Mouse (Mus musculus) hindbrain, embryonic 10.5 days (tissue): ENCODE data around the gene Metrnl. TPM values are rescaled to one million over a fixed set of nuclear protein-coding genes. Genes with fewer than 3 reads are reported as not detected.
A peak's percentile ranks its signal among the peaks of the same experiment; 100 is the strongest.

Source experiments
- DNase-seq: peaks from one replicate; pipeline ENCODE4 v3.0.0-alpha.2; 2017; ENCODE audit warnings: low spot score
- H3K27ac ChIP-seq: fragments of 300-500 bp; sonication (generic); 2 replicates; pipeline ENCODE4 v1.5.1; 2016; ENCODE audit warnings: mild to moderate bottlenecking, moderate library complexity
- H3K27me3 ChIP-seq: fragments of 300-500 bp; sonication (generic); 2 replicates; pipeline ENCODE4 v1.6.1; 2016; ENCODE audit warnings: mild to moderate bottlenecking; ENCODE audit not compliant: poor library complexity, insufficient read depth, severe bottlenecking
- H3K36me3 ChIP-seq: fragments of 300-500 bp; sonication (generic); 2 replicates; pipeline ENCODE4 v1.6.1; 2016; ENCODE audit warnings: mild to moderate bottlenecking, moderate library complexity
- H3K4me1 ChIP-seq: fragments of 300-500 bp; sonication (generic); replicated peaks from 2 replicates; pipeline ENCODE4 v1.6.1; 2016; ENCODE audit warnings: mild to moderate bottlenecking
- H3K4me3 ChIP-seq: fragments of 300-500 bp; sonication (generic); 2 replicates; pipeline ENCODE4 v1.5.1; 2016; ENCODE audit warnings: mild to moderate bottlenecking, moderate library complexity
- H3K9me3 ChIP-seq: fragments of 300-500 bp; sonication (generic); 2 replicates; pipeline ENCODE4 v1.6.1; 2016; ENCODE audit warnings: mild to moderate bottlenecking, moderate library complexity
- WGBS: fragments of 180-500 bp; shearing (Covaris S2); methylation state at CpG from one replicate; pipeline ENCODE4 v1.1.7; 2016; 5-methylcytosine and 5-hydroxymethylcytosine counted together
- polyA plus RNA-seq: library from polyadenylated mRNA; unstranded; fragments of >200 nt; fragmentation: Nextera tagmentation; extraction: Ambion mirVana; gene quantifications from 2 replicates; pipeline ENCODE4 v1.2.1, GENCODE M21; 2016

Gene Metrnl
- polyA plus RNA-seq, 1 experiment from 2014 or later = 33.2 TPM

GRCm38 (mm10) chr11:121668776-121669175 is 32.6 kb upstream of the Metrnl start:
- Histone ChIP-seq H3K4me1 (peaks cover 22% of the 10 kb centered on the region), H3K9me3 (no peaks in the 10 kb centered on the region), H3K4me3 (no peak overlapping the region), H3K27ac (no peak overlapping the region), H3K27me3 (no peaks in the 10 kb centered on the region), H3K36me3 (peaks cover 15% of the 10 kb centered on the region; the same call in 1 of the 2 replicates)
- WGBS = 92% methylated on average over 5 of the region's 5 CpGs
- no peak for DNase-seq

- Histone ChIP-seq H3K9me3 (no peaks in the 10 kb centered on the region), H3K27ac (no peak overlapping the region), H3K4me3 (no peak overlapping the region), H3K27me3 (no peaks in the 10 kb centered on the region), H3K36me3 (0 out of 2 replicates have a peak, but pooled peaks cover 7% of the 10 kb centered on the region), H3K4me1 (peaks cover 23% of the 10 kb centered on the region)
- WGBS = 94% methylated on average over 5 of the region's 5 CpGs
- DNase-seq = no peak
Measured at GRCm38 (mm10) chr11:121670926-121671325, 30.4 kb upstream of the Metrnl start.

GRCm38 (mm10) chr11:121672312-121672989 is 28.9 kb upstream of the Metrnl start:
- Histone ChIP-seq H3K4me3 (peak overlapping the region; percentile 74), H3K27ac (peak overlapping the region; percentile 92), H3K36me3 (0 out of 2 replicates have a peak, but pooled peaks cover 5% of the 10 kb centered on the region), H3K9me3 (no peaks in the 10 kb centered on the region), H3K4me1 (peaks cover 23% of the 10 kb centered on the region), H3K27me3 (no peaks in the 10 kb centered on the region)
- no peak for DNase-seq
- 3% methylated on average over 22 of the region's 22 CpGs for WGBS

GRCm38 (mm10) chr11:121672990-121673572 is 28.3 kb upstream of the Metrnl start, which contains the start of gene B3gntl1:
TSS of gene B3gntl1 (minus strand) at chr11:121673153.
- no peaks in the 10 kb centered on the region for H3K36me3 ChIP-seq
- DNase-seq = peak; percentile 98
- H3K4me3 ChIP-seq = peak within 1 kb of the TSS; percentile 74
- no peaks in the 10 kb centered on the region for H3K9me3 ChIP-seq
- peak within 1 kb of the TSS; percentile 92 for H3K27ac ChIP-seq
- WGBS = under 1% methylated on average over 46 of the region's 46 CpGs
- H3K4me1 ChIP-seq = peaks cover 23% of the 10 kb centered on the region
- no peaks in the 10 kb centered on the region for H3K27me3 ChIP-seq

- 77% methylated on average over 7 of the region's 7 CpGs for WGBS
- Histone ChIP-seq H3K4me3 (peak overlapping the region; percentile 74), H3K27me3 (no peaks in the 10 kb centered on the region), H3K9me3 (no peaks in the 10 kb centered on the region), H3K27ac (peak overlapping the region; percentile 92), H3K36me3 (no peaks in the 10 kb centered on the region), H3K4me1 (peaks cover 23% of the 10 kb centered on the region)
- no peak for DNase-seq
Measured at GRCm38 (mm10) chr11:121673629-121674028, 27.7 kb upstream of the Metrnl start.

- no peak for DNase-seq
- Histone ChIP-seq H3K9me3 (no peaks in the 10 kb centered on the region), H3K27ac (no peak overlapping the region), H3K27me3 (no peaks in the 10 kb centered on the region), H3K36me3 (no peaks in the 10 kb centered on the region), H3K4me1 (peaks cover 18% of the 10 kb centered on the region), H3K4me3 (no peak overlapping the region)
- WGBS = 94% methylated on average over 2 of the region's 2 CpGs
Measured at GRCm38 (mm10) chr11:121676836-121677235, 24.5 kb upstream of the Metrnl start.

GRCm38 (mm10) chr11:121679581-121679980 is 21.8 kb upstream of the Metrnl start:
- Histone ChIP-seq H3K27me3 (no peaks in the 10 kb centered on the region), H3K27ac (no peak overlapping the region), H3K9me3 (no peaks in the 10 kb centered on the region), H3K4me3 (no peak overlapping the region), H3K4me1 (no peaks in the 10 kb centered on the region), H3K36me3 (no peaks in the 10 kb centered on the region)
- no peak for DNase-seq
- WGBS = 92% methylated on average over 2 of the region's 2 CpGs

GRCm38 (mm10) chr11:121680750-121681149 is 20.6 kb upstream of the Metrnl start:
- H3K36me3 ChIP-seq = no peaks in the 10 kb centered on the region
- no peaks in the 10 kb centered on the region for H3K9me3 ChIP-seq
- peak; percentile 5 for DNase-seq
- no peaks in the 10 kb centered on the region for H3K4me1 ChIP-seq
- H3K27ac ChIP-seq = no peak overlapping the region
- no peak overlapping the region for H3K4me3 ChIP-seq
- WGBS = 78% methylated on average over 5 of the region's 5 CpGs
- no peaks in the 10 kb centered on the region for H3K27me3 ChIP-seq

GRCm38 (mm10) chr11:121683243-121683642 is 18.1 kb upstream of the Metrnl start:
- H3K4me3 ChIP-seq = no peak overlapping the region
- no peaks in the 10 kb centered on the region for H3K27me3 ChIP-seq
- no peak for DNase-seq
- 66% methylated on average over 3 of the region's 3 CpGs for WGBS
- H3K4me1 ChIP-seq = no peaks in the 10 kb centered on the region
- H3K36me3 ChIP-seq = no peaks in the 10 kb centered on the region
- H3K9me3 ChIP-seq = no peaks in the 10 kb centered on the region
- no peak overlapping the region for H3K27ac ChIP-seq

GRCm38 (mm10) chr11:121685491-121686001 is 15.8 kb upstream of the Metrnl start:
- 73% methylated on average over 6 of the region's 6 CpGs for WGBS
- DNase-seq = no peak

GRCm38 (mm10) chr11:121686091-121686490 is 15.3 kb upstream of the Metrnl start:
- Histone ChIP-seq H3K27me3 (no peaks in the 10 kb centered on the region), H3K9me3 (no peaks in the 10 kb centered on the region), H3K4me1 (no peaks in the 10 kb centered on the region), H3K27ac (no peak overlapping the region), H3K36me3 (no peaks in the 10 kb centered on the region), H3K4me3 (no peak overlapping the region)
- WGBS = 78% methylated on average over 4 of the region's 4 CpGs
- no peak for DNase-seq

More at GRCm38 (mm10) chr11:121685491-121686001, 15.8 kb upstream of the Metrnl start:
- H3K4me1 ChIP-seq = no peaks in the 10 kb centered on the region
- no peaks in the 10 kb centered on the region for H3K9me3 ChIP-seq
- H3K36me3 ChIP-seq = no peaks in the 10 kb centered on the region
- no peaks in the 10 kb centered on the region for H3K27me3 ChIP-seq
- H3K27ac ChIP-seq = no peak overlapping the region
- H3K4me3 ChIP-seq = no peak overlapping the region

GRCm38 (mm10) chr11:121686674-121687073 is 14.7 kb upstream of the Metrnl start:
- Histone ChIP-seq H3K27me3 (no peaks in the 10 kb centered on the region), H3K27ac (no peak overlapping the region), H3K36me3 (no peaks in the 10 kb centered on the region), H3K4me1 (no peaks in the 10 kb centered on the region), H3K9me3 (no peaks in the 10 kb centered on the region), H3K4me3 (no peak overlapping the region)
- WGBS = 76% methylated on average over 5 of the region's 5 CpGs
- no peak for DNase-seq

GRCm38 (mm10) chr11:121688024-121688423 is 13.3 kb upstream of the Metrnl start:
- Histone ChIP-seq H3K4me3 (no peak overlapping the region), H3K9me3 (no peaks in the 10 kb centered on the region), H3K36me3 (no peaks in the 10 kb centered on the region), H3K4me1 (no peaks in the 10 kb centered on the region), H3K27me3 (no peaks in the 10 kb centered on the region), H3K27ac (no peak overlapping the region)
- DNase-seq = no peak
- WGBS = 93% methylated on average over 2 of the region's 2 CpGs
